Mouse (Mus musculus): ENCODE measurements at regions not wholly inside any gene's neighbourhood (a gene's known extent, or its start where the extent isn't known, plus 50 kb on each side); places are given as distances from the start of the nearest gene placed in this dataset.
A peak's percentile ranks its signal among the peaks of the same experiment; 100 is the strongest.

DNA sequence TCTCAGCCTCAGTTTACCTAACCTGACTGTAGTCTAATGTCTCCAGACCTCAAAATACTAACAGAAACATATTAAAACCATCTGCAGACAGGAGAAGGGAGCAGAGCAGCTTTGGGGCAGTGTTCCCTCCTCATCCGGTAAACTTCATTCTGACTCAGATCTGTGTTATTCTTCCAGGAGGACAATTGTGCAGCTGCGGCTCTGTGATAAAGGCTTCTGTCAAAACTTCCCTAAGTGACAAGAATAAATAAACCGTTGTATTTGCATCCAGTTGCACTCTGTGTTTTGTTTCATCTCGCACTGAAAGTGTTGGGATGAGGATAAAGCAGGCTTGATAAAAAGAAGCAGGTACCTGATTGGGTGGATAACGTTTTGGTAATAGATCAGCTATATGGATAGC is 585.8 kb downstream of the Tmem114 start:
- no peak for DNase-seq

DNA sequence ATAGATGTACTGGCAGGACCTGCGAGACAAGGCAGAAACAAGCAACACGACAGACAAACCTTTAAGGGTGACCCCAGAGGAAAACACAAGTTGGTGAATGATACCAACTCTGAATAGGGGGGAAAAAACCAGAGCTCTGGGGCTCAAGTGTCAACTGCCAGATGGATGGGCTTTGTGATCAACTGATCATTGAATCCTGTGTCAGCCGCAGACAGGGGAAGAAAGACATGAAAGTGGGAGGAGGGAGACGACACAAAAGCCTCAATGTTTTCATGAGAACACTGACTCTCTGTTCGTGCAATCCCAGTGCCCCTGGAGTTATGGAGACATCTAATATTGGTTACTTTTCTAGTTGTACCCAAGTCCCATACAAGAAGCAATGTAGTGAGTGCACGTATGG is 593.8 kb downstream of the Tmem114 start:
- no peak for DNase-seq

DNA sequence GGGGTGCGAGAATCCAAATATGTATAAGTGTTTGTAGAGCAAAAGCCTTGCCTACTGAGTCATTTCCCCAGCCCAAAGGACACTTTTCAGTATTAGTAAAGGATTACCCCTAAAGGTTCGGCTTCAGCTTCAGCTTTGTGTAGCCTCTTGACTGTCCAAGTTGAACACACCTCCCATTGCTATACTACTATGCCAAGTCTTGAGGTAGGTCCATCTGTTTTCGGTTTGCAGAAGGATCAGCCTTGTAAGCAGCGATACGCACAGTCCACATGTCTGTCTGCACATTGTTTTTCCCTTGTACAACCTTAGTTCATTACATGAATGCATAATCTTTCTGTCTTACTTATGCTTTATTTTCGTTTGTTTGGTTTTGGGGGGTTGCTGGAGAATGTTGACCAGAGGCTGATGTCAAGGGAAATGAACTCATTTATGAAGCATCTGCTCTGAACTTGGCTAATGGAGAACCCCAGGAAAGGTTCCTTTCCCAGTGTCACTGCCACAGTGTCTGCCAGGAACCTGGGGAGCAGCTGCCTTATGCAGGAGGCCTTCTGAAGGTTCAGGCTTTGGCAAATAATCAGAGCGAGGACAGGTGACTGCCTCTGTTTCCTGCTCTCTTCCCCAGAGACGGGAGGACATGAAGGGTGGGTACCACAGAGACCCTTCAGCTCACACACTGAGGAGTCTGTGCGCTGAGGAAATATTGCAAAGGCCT is 594.8 kb downstream of the Tmem114 start:
- no peak for DNase-seq

DNA sequence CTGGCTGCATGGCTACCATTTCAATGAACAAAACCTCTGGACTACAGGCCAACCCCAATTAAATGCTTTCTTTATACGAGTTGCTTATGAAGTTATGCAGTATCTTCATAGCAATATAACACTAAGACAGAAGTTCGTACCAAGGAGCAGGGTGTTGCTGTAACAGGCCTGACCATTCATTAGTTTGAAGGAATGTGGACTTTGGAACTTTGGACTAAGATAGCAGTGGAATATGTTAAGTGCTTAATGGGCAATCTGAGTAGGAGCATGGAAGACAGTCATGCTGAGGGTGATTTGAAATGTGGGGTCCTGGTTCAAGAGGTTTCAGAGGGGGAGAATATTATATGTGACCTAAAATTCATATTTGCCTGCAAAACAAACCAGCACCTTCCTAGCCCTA is 623.8 kb downstream of the Tmem114 start:
- no peak for DNase-seq

DNA sequence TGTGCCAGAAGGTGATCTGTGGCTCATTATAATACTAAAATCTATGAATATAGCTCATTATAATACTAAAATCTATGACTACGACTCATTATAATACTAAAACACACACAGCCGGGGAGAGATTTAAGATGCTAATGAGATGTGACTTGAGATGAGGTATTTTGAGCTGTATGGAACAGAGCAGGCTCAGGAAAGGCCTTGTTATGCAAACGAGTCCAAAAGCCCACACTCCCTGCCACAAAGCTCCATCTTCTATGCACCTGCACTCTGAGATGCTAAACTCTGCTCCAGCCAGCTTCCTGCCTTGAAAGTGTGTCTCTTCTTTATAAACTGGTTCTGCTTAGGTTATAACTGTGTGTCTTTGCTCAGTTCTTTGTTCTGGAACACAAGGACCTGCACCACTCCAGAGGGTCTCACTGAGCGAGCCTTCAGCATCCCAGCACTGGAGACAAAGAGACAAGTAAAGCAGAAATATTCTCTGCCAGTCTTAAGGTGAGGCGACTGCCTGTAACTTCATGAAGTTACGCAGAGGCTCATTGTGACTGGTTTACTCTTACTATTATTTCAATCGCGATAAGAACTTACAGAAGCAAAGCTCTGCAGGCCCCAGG is 627.7 kb downstream of the Tmem114 start:
- no peak for DNase-seq

DNA sequence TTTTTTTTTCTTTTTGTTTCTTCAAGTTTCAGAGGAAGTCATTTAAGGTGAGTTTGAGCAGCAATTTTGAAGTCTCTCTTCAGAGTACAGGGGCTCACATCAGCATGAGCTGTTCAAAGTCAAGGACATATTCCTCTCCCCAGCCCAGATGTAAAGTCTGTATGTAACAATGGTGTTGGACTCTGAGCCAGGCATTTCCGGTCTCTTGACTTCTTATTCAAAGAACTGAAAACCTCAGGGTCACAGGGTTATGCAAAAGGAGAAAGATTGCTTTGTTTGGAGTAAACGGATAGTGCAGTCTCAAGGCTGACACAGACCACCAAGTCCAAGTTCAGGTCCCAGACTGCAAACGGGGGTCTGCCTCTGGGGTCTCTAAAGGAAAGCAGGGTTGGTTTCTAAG is 629.4 kb downstream of the Tmem114 start:
- DNase-seq, result no peak

DNA sequence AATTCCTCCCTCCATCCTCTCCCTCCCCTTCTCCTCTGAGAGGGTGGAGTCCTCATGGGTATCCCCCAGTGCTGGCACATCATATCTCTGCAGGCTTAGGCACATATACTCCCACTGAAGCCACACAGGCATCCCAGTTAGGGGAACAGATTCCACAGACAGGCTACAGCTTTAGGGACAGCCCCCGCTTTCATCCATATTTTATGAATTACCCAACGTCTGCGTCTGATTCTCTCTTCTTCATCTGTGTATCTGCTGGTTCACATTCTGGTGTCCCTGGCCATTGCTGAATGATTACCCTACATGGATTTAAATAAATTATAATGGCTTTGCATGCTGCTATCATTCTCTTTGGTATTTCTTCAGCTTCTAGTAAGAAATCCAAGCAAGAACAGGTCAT is 632.4 kb downstream of the Tmem114 start:
- no peak for DNase-seq

DNA sequence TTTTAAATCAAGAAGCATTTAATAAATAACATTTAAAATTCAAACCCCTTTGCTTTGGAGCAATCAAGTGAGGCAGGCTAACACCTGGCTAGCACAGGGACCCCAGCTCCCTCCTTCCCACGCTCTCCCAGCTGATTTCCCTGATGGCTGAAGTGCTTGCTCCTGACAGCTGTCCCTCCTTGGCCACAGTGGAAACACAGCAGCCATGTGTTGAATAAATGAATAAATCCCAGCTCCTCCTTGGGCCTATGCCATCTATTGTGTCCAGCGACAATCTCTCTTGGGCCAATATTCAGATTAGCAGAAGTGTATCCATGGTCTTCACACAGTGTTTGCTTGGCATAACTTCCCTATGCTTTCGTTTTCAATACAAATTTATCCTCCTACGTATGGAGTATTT is 634.7 kb downstream of the Tmem114 start:
- no peak for DNase-seq

DNA sequence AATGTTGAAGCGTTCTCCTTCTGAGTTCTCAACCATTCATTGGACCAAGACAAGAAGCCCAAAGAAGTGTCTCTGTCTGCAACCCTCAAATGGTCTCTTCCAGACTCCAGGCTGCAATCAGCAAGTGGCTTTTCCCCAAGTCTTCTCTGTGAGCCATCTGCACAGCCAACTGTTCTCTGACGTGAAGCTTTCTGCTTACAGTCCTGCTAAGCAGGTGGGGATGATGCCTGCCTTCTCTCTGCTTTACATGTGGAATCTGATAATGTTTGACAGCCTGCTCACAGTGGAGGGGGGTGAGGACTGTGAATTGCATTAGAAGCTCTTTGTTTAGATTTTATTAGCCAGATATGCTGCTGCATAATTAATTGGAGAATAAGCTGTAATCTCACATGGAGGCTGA is 636.7 kb downstream of the Tmem114 start:
- peak; percentile 36 for DNase-seq

DNA sequence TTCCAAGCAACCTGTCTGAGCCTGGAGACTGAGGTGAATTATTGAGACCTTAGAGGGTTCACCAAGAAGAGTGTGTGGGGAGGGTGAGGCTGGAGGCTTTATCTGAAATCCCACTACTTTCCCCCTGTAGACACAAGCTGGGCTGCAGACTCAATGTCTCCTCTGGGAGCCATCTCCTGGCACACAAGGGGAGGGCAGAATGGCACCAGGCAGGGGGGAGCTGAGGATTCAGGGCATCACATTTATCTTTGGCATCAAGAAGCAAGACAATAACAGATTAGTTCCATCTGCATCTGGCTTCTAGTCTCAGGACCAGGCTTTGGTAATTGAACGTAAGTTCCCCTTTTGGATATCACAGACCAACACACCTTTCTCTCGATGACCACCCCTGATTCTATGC is 643.4 kb downstream of the Tmem114 start:
- no peak for DNase-seq

DNA sequence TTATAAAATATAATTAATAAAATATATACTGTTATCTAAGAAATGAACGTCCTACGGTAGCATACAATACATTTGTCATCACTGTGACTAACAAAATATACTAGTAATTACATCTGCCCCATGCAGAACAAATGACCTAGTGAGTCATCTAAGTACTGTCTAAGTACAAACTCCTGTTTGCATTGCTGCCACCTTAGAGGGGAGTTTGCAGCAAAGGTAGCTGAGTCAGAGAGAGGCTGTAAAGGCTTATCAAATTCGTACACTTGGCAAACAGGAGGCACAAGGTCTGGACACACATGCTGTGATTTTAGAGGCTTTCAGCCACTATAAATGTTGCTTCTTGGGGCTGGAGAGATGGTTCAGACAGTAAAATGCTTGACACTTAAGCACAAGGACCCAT is 649.3 kb downstream of the Tmem114 start:
- DNase-seq, result no peak

DNA sequence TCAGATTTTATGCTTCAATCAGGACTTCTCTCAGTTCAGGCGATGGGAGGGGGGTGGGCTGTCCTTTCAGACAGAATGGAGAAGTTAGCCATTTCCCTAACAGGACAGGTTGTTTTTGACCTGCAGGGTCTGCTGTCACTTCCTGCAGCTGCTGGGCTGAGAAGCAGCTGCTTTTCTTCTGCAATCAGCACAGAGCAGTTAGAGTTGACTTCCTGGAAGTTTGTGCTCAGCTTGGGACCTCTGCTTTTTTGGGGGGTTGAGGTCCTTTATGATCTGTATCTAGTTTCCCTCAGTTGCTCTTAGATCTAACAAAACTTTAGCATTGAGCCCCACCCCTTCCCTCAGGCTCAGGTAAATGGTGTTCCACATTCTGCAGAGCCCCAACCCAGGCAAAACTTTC is 656.5 kb downstream of the Tmem114 start:
- no peak for DNase-seq

DNA sequence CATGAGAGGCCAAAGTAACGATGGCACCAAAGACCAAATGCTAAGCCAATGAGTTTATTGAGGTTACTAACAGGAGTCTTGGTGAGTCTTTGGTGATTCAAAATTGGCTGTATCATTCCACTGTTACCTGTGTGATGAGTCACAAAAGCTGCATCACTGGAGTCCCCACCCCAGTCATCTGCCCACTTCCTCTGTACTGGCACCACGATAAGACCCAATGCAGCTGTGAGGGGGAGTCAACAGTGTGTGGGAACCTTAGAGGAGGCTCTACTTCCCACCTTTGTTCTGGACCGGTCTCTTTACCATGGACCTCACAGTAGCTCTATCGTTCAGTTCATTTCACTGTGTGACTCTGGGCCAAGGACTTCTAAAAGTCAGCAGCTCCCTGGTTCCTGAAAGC is 657.2 kb downstream of the Tmem114 start:
- DNase-seq, result no peak

DNA sequence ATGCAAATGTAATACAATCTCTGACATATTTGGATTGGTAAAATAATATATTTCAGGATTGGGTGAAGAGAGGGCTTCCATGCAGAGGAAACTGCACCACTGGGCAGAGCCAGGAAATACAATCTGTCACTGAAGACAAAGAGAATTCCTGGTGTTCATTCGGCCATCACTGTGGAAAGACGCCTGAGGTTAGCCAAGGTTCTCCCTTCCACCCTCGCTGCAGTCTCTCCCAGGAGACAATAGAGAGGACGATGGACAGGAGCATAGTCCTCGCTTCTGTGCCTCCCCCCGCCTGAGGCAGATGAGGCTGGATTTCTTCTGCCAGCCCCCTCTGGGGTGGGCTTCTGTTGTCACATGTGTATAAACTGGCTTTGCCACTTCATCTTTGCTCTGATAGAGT is 660.6 kb downstream of the Tmem114 start:
- no peak for DNase-seq

DNA sequence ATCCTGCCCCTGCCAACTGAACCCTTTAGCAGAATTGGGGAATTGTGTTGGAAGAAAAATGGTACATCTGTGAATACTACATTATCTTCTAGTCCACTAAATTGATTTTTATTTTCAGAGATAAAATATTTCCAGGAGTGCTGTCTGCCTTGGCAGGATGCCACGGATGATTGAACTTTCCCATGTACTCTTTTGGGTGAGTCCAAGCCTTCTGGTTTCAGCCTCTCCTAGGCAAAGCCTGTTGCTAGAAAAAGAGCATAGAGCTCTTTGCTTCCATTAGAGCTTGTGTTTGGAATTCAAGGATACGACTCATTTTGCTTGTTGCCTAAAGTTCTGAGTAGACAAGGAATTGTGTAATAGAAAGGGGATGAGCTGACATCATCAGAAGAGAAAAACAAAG is 696.8 kb downstream of the Tmem114 start:
- no peak for DNase-seq

DNA sequence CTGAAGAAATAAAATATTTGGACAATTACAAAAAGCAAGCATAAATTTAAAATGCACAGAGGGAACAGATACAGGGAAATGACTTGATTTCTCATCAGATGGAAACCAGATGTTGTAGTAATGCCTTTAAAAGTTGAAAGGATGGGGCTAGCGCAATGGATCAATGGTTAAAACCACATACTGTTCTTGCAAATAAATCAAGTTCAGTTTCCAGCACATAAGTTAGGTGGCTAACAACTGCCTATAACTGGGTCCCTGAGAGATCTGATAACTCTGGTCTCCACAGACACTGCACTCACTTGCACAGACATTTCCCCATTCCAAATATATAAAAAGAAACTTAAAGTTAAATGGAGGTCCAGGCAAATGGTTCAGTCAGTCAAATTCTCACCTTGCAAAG is 699.7 kb downstream of the Tmem114 start:
- no peak for DNase-seq

DNA sequence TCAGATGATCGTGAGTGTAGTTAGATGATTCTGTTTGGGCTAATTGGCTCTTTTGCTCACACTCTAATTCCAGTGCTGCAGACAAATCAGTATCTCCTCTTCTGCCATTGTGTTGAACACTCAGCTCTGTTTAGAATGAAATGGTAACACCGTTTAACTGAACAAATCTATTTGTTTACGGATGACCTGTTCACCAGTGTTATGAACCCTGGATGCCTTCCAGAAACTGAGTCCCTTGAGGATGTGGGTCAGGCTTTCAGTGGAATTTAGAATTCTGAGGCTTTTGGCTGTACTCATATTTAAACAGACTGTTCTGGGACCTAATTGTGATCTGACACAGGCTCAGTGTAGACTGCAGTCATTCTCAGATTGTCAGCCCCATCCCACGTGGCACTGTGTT is 723.5 kb downstream of the Tmem114 start:
- no peak for DNase-seq

DNA sequence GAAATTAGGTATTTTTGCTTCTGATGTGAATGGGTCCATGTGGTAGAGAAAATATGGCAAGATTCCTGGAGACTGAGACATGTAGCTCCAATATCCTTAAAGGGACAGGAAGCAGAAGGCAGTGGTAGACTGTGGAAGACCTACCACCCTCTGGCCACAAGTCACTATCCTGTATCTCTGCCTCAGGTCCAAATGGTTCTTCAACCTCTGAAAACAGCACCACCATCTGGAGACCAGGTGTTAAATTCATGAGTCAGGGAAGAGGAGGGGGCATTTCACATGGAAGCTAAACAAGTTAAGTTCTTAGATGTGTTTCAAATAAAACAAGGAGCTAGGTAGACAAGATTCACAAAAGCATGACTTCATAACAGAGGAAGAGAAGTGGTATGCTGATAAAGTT is 739.5 kb downstream of the Tmem114 start:
- no peak for DNase-seq

DNA sequence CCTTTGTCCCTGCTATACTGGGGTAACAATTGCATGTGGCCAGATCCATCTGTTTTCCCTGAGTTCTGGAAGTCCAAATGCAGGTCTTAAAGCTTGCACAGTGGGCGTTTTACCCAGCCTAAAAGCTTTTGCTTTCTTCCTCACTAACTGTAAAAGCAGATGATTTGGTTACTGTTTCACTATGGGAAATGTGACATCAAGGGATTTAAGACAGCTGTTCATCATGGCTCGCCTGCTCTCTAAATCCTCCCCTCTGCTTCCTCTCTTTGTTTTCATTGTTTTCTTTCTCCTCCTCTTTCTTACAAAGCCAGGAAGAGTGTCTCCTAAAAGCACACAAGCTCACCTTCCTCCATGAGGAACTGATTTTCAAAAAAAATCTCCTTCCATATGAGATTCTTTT is 758.8 kb downstream of the Tmem114 start:
- no peak for DNase-seq

DNA sequence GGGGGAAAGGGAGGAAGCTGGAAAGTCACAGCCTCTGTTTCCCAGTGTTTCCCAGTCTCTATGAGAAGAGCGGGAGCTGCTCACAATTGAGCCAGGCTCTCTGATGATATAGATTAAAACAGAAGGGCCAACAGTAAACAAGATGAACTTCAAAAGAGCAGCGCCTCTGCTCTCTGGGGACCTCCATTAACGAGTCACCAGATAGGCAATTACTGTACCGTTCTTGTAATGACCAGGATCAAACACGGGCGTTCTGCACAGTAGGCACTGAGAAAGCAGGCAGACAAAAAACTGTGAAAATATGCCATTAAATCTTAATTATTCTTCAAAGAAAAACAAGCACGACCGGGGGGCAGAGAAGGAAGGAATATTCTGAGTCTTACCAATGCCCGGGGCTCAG is 766.8 kb downstream of the Tmem114 start:
- no peak for DNase-seq

DNA sequence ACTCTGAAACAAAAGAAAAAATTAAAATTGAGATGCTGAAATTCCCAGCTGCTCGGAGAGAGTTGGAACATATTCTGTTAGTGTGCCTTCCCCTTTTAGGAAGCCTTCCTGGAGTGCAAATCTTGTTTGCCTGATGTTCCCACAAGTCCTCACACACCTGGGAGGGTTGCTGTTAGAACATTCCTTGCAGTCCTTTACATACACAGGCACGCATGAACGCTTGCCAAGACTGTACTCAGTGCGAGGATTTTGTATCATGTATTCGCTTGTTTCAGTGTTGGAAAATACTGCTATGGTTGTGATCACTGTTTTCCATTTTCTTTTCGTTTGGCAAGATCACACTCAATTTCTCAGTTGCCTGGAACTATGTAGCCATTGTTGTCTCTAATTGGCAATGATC is 770.5 kb downstream of the Tmem114 start:
- DNase-seq, result no peak

DNA sequence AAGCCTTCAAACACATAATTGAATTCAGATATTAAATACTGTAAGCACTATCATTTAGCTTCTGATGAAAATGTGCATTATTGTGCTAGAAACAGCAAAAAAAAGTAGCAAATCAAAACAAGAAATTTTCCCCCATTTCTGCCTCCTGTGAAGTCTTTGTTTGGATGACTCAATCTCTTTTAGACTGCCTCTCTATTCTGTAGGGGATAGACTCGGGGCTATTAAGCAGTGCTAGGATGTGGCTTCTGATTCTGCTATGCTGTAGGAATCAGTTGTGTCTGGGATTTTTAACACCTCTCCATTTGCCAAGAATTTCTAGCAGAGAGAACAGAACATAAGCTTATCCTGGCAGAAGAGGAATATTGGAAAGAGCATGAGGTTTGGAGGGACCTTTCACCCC is 775.2 kb downstream of the Tmem114 start:
- DNase-seq, result no peak

DNA sequence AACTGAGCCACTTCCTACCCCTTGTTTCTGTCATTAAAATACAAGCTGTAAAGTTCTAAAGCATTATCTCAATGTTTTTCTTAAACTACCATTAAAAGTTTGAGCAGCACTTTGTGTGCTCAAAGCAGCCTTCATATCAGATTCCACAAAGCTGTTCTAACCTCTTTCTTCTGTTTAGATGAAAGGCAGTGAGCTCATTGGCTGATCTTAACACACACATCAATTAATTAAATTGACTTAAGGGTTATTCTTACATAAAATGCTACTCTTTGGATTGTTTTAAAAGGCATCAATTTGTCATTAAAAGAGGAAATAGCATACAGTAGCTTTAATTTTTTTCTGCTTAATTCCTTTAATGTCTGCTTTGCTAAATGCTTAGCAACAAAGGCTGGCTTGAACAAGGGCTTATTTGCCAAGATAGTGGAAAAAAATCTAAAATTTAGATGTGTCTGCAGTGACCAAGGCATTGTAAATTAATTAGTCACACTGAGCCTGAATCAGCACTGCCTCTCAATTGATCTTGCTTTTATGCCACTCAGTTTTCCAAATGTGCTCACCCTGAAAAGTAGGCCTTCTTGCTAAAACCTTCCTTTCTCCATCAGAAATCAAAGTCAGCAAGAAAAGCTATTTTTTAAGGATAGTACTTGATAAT is 777.5 kb downstream of the Tmem114 start:
- DNase-seq, result no peak

DNA sequence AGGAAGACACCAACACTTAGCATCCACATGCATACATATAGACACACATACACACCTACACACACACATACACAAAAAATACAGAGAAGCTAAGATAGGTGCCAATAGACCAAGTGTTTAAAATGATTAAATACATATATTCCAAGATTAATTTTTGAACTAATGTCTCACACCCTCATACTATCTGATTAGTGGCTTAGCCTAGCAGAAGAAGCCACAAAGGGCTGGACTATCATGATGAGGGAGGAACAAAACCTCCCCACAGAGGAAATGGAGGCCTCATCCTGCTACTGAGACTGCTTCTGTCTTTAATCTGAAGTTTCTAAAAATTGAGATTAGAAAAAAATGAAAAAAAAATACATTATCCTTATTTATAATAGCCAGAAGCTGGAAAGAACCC is 780.6 kb downstream of the Tmem114 start:
- DNase-seq, result no peak

Measured in right cerebral cortex, postnatal 4 days (tissue).